Mouse (Mus musculus): ENCODE measurements around the gene Gm49486.

Gene Gm49486

GRCm38 (mm10) chr15:79263726-79264125 is 34.5 kb downstream of the Gm49486 start:
- in situ Hi-C loops (cut with MboI; ENCODE audit: unreplicated experiment in 2 of 2) = loop anchor here in 1 of 2 experiments (10.0 kb wide), 1 partner anchor 111 kb away; no protein-coding TSS in a partner anchor

DNA sequence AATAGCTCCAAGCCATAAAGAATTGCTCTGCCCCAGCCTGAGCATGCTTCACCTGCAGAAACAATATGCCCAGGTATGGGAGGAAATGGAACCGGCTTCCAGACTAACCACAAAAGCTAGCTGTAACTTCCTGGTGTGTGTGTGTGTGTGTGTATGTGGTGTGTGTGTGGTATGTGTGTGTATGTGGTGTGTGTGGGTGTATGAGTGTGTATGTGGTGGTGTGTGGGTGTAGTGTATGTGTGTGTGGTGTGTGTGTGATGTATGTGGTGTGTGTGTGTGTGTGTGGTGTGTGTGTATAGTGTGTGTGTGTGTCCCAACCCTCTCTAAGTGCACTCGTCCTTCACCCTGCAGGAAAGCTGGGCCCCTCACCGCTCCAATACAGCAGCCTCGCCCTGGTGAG is 36.2 kb downstream of the Gm49486 start:
- in situ Hi-C loops (cut with MboI; ENCODE audit: unreplicated experiment in 2 of 2) = loop anchor here in 1 of 2 experiments (10.0 kb wide), 1 partner anchor 109 kb away; no protein-coding TSS in a partner anchor

DNA sequence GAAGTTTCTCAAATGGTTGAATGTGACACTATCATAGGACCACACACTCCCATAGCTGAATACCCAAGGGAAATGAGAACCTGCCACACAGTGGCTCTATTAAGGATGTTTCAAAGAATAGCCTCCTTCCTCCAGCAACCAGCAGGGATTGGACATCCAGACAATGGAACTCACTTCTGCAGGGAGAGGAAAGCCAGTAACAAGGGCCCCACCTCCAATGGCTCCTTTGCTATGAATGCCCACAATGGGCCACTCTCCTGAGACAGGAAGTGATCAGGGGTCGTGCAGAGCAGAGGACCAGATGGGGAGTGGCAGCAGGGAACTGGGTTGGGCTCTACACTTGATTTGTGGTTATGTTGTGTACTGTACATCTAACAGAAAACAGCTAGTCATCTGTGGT is 39.3 kb downstream of the Gm49486 start:
- in situ Hi-C loops (cut with MboI; ENCODE audit: unreplicated experiment in 2 of 2) = loop anchor here in 1 of 2 experiments (10.0 kb wide), 1 partner anchor 106 kb away; no protein-coding TSS in a partner anchor

DNA sequence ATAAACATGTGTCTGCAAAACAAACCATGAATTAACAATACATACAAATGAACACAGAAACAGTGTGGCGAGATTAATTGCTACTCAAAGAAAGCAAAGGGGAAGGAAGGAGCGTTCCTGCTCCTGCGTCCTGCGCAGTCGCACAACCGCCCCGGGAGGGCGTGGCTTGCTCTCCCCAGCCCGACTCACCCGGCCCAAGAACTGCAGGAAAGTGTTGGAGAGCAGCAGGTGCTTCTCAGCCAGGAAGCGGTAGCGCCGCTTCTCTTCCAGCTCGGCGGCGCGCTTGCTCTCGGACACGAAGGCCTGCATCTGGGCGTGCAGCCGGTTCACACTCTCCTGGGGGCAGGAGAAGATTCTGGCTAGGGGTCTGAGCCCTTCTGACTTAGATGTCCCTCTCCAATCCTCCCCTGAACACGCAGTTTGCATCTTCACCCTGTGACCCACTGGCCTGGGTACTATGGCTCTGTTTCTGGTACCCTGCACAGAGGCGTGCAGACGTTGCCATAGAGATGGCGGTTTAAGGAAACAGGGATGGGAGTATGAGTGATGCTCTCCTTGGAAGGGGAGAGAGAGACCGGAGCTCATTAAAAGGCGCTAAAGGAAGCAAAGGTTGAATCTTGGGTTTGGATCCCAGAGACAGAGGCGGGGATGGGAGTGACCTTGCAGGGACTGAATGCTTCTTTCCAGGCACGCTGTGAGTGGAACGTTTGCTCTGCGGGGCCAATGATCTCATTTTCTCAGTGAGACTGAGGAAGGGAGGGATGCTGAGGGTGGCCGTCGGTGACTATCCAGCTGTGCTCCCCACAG is 41.3 kb downstream of the Gm49486 start:
- in situ Hi-C loops (cut with MboI; ENCODE audit: unreplicated experiment in 2 of 2) = loop anchor here (5.0 to 10.0 kb wide), 2 partner anchors 54 to 112 kb away; partner anchors contain the start of gene Pla2g6 (in 1 of the 2)

DNA sequence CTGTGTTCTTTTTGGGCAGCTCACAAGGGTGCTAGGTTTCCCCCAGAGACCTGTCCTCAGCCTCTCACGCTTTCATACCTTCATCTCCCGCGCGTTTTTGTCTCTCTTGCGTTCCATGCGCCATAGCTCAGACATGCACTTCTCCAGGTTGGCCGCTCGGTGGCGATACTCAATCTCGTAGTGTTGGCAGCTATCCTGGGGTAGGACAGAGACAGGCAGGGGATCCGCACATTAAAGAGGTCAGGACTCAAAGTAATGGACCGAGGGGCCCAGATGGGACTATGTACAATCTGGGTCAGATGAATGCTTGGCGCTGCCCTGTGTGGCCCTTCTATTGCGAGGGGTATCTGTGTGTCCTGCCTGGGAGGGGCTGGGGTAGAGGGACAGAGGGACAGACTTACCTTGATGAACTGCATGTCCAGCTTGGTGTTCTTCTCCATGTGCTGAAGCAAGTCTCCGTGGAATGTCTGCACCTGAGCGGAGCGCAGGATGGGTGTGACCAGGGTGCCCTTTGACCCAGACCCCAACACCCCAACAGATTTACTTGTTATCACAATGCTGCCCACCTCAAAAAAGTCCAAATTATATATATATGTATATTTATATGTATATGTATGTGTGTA is 42.0 kb downstream of the Gm49486 start:
- in situ Hi-C loops (cut with MboI; ENCODE audit: unreplicated experiment in 2 of 2) = loop anchor here (5.0 to 10.0 kb wide), 2 partner anchors 54 to 111 kb away; partner anchors contain the start of gene Pla2g6 (in 1 of the 2)

GRCm38 (mm10) chr15:79273020-79273419 is 43.8 kb downstream of the Gm49486 start:
- in situ Hi-C loops (cut with MboI; ENCODE audit: unreplicated experiment in 2 of 2) = loop anchor here (5.0 to 10.0 kb wide), 2 partner anchors 52 to 109 kb away; partner anchors contain the start of gene Pla2g6 (in 1 of the 2)

- in situ Hi-C loops (cut with MboI; ENCODE audit: unreplicated experiment in 2 of 2) = loop anchor here in 1 of 2 experiments (10.0 kb wide), 1 partner anchor 47 kb away; the partner anchor contains the start of gene Pla2g6
Observed at GRCm38 (mm10) chr15:79277728-79278127, 48.5 kb downstream of the Gm49486 start.

DNA sequence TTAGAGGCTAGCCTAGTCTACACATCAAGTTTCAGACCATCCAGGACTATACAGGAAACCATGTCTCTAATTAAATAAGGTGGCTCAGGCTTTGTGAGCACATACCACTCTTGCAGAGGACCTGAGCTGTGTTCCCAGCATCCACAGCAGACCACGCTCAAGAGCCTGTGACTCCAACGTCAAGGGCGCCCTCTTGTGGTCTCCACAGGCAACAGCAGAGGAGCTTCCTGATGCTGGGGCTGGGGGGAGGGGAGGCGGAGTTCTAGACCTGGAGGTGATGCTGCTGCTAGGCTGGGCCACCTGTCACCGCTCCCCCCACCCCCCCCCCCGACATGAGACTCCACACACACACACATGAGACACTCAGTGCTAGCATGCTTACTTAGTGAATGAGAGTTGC is 51.0 kb downstream of the Gm49486 start:
- in situ Hi-C loops (cut with MboI; ENCODE audit: unreplicated experiment in 2 of 2) = no loop called here

GRCm38 (mm10) chr15:79280850-79281249 is 51.7 kb downstream of the Gm49486 start:
- in situ Hi-C loops (cut with MboI; ENCODE audit: unreplicated experiment in 2 of 2) = no loop called here

GRCm38 (mm10) chr15:79281389-79281788 is 52.2 kb downstream of the Gm49486 start:
- in situ Hi-C loops (cut with MboI; ENCODE audit: unreplicated experiment in 2 of 2) = no loop called here

DNA sequence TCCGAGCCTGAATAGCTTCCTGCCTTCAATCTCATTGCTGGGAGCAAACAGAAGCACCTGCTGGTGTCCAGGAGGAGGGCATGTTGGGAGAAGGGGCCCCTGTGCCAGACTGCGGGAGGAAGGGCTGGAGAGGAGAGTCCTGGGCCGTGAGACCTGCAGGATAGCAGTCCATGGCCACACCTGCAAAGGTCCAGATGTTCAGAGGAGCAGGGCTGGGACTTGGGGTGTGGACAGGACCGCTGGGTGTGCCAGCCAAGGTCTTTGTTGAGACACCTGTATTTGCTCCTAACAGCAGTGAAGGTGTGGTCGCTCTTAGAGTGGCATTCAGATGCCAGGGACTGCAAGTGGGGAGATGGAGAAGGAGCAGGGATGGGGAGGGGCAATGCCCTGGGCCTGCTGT is 53.2 kb downstream of the Gm49486 start:
- in situ Hi-C loops (cut with MboI; ENCODE audit: unreplicated experiment in 2 of 2) = no loop called here

DNA sequence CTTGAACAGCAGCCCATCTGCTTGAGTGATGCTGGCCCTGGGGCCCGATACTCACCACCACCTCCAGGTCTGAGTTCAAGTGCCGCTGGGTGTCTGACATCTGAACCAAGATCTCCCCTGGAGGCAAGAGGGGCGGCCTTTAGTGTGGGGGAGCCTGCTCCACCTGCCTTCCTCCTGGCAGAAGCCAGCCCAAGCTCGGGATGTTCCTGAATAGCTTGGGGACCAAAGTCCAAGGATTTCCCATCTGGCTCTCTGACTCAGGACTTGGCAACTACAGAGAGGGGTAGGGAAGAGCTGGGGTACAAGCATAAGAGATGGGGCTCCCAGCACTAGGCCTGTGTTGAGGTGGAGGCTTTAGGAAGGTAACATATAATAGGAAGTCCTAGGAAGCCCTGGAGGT is 54.2 kb downstream of the Gm49486 start:
- in situ Hi-C loops (cut with MboI; ENCODE audit: unreplicated experiment in 2 of 2) = no loop called here

- in situ Hi-C loops (cut with MboI; ENCODE audit: unreplicated experiment in 2 of 2) = loop anchor here in 1 of 2 experiments (5.0 kb wide), 1 partner anchor 92 kb away; no protein-coding TSS in a partner anchor
Observed at GRCm38 (mm10) chr15:79285399-79285798, 56.2 kb downstream of the Gm49486 start, which contains the start of gene Baiap2l2. Gene Baiap2l2, minus strand, starts transcription at chr15:79285537.

DNA sequence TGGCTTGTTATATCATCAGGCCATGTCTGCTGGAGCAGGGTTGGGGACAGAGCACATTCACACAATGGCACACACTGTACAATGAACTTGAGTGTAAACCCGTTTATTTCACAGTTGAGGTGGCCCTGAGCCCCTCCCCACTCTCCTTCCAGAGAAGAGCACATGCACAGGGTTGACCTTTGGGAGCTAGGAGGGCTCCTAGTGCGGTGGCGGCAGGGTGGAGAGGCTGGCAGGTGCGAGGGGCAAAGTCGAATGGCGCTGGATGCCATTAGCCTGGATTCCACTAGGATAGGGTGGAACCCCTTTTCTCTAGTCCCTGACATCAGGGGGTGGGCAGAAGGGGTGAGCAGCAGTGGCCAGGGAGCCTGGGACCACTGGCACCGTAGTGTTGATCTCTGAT is 57.0 kb downstream of the Gm49486 start:
- in situ Hi-C loops (cut with MboI; ENCODE audit: unreplicated experiment in 2 of 2) = loop anchor here in 1 of 2 experiments (5.0 kb wide), 1 partner anchor 91 kb away; no protein-coding TSS in a partner anchor

DNA sequence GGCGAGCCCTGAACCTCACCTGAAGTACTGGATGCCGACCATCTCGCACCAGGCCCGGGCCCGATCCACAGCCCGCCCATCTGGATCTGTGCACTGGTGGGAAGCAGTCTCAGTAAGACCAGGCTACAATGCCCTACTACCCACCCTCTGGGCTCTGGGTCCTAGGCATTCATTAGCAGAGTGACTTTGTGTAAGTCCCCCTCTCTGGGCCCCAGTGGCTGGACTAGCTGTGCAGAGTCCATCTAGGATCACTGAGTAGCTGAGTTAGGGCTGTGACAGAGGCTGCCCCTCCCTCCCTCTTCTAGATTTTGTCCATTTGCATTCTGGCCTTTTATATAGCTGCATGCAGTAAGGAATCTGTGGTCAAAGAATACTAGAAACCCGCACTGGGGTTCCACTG is 57.9 kb downstream of the Gm49486 start:
- in situ Hi-C loops (cut with MboI; ENCODE audit: unreplicated experiment in 2 of 2) = loop anchor here in 1 of 2 experiments (5.0 kb wide), 1 partner anchor 90 kb away; no protein-coding TSS in a partner anchor

DNA sequence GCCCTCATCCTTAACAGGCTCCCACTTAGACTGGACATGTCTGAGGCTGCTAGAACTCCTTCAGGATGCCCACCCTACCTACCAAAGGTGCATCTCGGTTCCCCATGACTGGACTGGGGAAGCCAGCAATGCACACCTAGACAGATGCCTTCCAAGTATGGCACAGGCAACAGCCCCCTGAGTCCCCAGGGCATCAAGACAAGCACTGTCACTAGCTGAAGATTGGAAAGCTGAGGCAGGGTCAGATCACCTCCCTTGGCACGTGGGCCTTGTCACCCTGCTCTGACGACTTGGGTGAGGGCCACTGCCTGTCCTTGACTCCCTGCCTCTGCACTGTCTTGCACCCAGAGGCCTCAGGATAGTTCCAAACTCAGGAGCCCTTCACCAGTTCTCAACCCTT is 59.2 kb downstream of the Gm49486 start:
- in situ Hi-C loops (cut with MboI; ENCODE audit: unreplicated experiment in 2 of 2) = loop anchor here in 1 of 2 experiments (5.0 kb wide), 1 partner anchor 89 kb away; no protein-coding TSS in a partner anchor

DNA sequence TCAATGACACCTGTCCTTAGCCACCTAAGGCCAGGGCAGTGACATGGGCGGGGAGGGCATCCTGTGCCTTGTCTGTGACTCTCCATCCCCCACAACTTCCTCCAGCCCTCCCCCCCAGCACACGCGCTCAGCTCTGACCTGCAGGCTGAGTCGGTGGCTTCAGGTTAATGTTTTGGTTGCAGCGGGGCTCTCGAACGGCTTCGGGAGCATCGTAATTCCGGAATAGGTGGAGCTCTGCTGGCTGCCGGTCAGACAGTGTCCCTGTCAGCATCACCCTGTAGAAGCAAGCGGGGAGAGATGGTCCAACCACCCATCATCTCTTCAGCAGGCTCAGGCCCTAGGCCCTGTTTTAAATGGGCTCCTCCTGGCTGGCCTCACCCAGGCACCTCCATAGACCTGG is 60.2 kb downstream of the Gm49486 start:
- in situ Hi-C loops (cut with MboI; ENCODE audit: unreplicated experiment in 2 of 2) = loop anchor here in 1 of 2 experiments (5.0 kb wide), 1 partner anchor 88 kb away; no protein-coding TSS in a partner anchor

DNA sequence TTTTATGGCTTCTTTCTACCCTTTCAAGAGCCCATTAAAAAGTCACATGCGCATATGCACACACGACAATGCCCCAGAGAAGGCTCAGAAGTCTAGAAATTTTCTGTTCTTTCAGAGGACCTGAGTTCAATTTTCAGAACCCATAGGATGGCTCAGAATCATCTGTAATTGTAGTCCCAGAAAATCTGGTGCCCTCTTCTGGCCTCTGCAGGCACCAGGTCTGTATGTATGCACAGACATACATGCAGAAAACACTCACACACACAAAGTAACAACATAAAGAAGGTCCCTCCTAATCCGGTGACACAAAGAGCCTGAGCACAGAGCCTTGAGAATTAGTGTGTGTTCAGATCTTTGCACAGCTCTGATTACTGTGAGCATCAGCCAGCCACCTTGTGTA is 61.1 kb downstream of the Gm49486 start:
- in situ Hi-C loops (cut with MboI; ENCODE audit: unreplicated experiment in 2 of 2) = no loop called here

GRCm38 (mm10) chr15:79292779-79293178 is 63.6 kb downstream of the Gm49486 start:
- in situ Hi-C loops (cut with MboI; ENCODE audit: unreplicated experiment in 2 of 2) = no loop called here

- in situ Hi-C loops (cut with MboI; ENCODE audit: unreplicated experiment in 2 of 2) = no loop called here
Observed at GRCm38 (mm10) chr15:79298553-79298952, 69.4 kb downstream of the Gm49486 start.

Data from v-Abl transformed pro-B cells (cell line).